Mouse (Mus musculus): ENCODE data around the gene Ripk3. TPM values are rescaled to one million over a fixed set of nuclear protein-coding genes. Genes with fewer than 3 reads are reported as not detected.

Ripk3 gene
- total RNA-seq, 2 experiments from 2014 or later: 2.4 to 2.6 TPM

DNA sequence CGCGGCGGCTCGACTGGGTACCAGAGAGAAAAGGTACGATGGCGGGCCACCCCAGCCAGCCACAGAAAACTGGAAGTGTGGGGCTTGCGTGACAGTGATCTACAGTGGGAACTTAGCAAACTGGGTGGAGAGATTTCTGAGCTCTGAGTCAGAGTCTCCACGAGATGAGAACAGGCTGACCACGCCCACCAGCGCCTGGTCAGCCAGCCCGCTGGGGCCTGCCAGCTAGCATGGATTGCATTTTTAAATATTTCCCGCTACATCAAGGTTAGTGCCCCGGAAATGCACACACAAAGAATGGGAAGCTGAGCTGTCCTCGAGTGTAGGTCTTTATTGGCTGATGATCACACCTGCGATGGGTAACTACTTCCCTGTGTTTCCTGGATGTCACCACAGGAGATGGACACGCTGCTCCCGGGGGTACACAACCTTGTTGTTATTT, 26.7 kb upstream of the Ripk3 start:
- peak; percentile 74 for DNase-seq
- intact Hi-C loops (cut with DNase I; ENCODE audit: low total_unique reads): no loop called here

DNA sequence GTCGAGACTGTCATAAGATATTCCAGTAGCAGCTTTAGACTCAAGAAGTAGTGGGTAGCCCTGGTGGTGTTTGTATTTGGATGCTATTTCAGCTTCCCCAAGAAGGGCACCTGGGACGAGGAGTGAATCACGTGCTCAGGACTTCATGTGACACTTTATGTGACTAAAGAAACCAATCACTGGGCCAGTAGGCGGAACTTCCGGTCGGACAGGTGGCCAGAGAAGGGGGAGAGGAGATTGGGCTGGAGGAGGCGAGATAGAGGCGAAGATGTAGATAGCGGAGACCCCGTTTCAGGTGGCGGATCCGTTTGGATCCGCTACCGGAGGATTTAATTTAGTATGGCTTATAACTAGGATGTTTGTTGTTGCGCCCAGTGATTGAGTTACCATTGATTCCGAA, 26.2 kb upstream of the Ripk3 start:
- intact Hi-C loops (cut with DNase I; ENCODE audit: low total_unique reads): no loop called here
- DNase-seq: peak; percentile 79

DNA sequence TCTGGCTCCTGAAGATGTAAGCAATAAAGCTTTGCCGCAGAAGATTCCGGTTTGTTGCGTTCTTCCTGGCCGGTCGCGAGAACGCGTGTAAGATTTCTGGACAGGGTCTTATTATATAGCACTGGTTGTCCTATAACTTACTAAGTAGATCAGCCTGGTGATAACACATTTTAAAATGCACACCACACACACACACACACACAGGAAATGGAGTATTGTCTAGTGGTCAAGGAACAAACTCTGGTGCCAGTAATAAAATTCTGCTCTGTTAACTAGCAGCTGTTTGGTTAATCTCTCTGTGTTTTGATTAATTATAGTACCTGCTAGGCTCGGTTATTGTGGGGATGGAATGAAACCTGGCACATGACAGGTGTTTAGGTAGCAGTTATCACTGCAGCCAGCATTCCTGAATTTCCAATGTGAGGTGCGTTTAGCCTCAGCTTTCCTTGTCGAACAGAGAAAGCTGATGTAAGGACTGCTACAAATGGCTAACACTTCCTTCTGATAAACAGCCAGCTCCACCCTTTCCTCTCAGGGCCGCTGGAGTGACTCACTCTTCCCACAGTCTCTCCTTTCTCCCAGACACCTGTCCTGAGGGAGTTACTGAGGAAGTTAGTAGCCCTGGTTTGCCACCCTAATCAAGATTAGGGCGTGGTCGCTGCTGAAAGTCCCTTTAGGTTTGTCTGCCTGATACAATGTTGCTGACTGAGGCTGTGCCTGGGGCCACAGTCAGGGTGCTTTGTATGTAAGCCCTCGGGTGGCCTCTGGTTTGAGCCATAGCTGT, 6.9 kb upstream of the Ripk3 start:
- intact Hi-C loops (cut with DNase I; ENCODE audit: low total_unique reads): no loop called here
- DNase-seq: no peak

DNA sequence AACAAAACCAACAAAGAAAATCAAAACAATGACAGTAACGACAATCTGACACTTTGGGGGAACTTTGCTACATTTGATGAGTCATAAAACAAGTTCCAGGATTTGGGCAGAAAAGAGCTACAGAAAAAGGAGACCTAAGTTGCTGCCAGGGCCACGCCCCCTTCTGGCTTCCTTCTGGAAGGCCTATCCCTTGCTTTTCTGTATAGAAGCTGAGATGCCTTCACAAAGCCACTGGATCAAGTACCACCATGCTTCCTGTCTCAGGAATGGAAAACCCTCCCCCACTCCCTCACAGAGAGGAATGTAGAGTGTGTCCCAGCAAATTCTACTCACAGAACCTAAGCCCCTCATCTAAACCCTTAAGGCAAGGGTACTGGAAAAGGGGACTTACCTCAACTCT, 5.3 kb upstream of the Ripk3 start:
- intact Hi-C loops (cut with DNase I; ENCODE audit: low total_unique reads): no loop called here

DNA sequence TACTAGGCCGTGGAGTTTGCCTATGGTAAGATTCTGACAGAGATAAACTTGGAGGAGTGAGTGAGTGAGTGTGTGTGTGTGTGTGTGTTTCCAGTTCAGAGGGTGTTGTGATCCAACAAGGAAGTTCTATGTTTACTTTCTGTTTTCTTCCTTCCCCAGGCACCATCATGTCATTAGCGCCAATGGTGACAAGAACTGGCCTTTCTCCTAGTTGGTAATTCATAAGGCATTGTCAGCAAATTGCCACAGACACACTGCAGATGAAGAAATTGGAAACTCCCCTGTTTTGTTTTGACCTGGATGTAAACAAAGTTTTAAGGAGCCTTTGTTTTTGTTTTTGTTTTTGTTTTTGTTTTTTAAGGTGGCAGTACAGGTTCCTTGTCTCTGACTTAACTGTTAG, 4.8 kb upstream of the Ripk3 start:
- DNase-seq: no peak
- intact Hi-C loops (cut with DNase I; ENCODE audit: low total_unique reads): no loop called here

More for the DNA sequence above, 5.3 kb upstream of the Ripk3 start:
- no peak for DNase-seq

DNA sequence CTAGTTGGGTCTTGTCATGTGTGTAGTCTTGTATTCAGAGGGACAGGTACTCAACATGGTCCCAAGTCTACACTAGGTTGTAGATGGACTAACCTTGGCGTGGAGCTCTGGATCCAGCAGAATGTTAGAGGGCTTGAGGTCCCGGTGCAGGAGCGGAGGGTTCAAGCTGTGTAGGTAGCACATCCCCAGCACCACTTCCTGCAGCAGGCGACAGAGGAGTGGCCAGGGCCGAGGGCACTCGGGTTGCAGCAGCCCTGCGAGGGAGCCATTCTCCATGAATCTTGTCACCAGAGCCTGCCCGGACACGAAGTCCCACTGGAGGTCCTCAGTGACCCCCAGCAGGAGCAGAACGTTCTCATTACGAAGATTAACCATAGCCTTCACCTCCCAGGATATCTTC, 934 bp downstream of the Ripk3 start:
- intact Hi-C loops (cut with DNase I; ENCODE audit: low total_unique reads): no loop called here

DNA sequence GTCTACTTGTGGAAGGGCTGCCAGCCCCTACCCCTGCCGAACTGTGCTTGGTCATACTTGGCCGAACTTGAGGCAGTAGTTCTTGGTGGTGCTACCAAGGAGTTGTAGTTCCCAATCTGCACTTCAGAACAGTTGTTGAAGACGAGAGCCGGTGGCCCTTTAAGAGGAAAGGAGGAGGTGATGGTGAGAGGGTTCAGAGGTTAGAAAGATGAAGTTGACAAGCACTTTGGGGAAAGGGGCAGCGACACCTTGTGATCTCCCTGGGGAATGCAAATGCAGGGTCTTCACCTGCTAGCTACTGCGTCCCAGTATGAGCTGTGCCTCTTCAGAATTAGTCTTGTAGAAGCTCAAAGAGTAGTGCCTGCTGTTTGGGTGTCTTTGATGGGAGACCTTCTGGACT, 3.5 kb downstream of the Ripk3 start:
- intact Hi-C loops (cut with DNase I; ENCODE audit: low total_unique reads): no loop called here
- no peak for DNase-seq

More for the DNA sequence above, 934 bp downstream of the Ripk3 start:
- no peak for DNase-seq

DNA sequence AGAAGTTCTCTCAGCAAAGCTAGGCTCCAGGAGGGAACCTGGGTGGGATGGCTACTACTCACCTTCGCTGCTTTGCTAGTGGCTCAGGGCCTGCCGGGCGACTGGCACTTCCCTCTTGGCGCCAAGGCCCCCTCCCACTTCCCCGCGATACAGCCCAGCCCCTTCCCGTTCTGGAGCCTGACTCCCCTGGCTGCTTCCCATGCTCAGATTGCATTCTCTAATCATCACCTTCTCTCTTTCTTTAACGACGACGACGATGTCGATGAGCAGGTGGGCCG, 4.8 kb downstream of the Ripk3 start, which contains the start of gene Adcy4:
Adcy4 (minus strand) TSS at position 138 of the 278 bp plus-strand sequence.
- intact Hi-C loops (cut with DNase I; ENCODE audit: low total_unique reads): no loop called here
- DNase-seq: no peak

DNA sequence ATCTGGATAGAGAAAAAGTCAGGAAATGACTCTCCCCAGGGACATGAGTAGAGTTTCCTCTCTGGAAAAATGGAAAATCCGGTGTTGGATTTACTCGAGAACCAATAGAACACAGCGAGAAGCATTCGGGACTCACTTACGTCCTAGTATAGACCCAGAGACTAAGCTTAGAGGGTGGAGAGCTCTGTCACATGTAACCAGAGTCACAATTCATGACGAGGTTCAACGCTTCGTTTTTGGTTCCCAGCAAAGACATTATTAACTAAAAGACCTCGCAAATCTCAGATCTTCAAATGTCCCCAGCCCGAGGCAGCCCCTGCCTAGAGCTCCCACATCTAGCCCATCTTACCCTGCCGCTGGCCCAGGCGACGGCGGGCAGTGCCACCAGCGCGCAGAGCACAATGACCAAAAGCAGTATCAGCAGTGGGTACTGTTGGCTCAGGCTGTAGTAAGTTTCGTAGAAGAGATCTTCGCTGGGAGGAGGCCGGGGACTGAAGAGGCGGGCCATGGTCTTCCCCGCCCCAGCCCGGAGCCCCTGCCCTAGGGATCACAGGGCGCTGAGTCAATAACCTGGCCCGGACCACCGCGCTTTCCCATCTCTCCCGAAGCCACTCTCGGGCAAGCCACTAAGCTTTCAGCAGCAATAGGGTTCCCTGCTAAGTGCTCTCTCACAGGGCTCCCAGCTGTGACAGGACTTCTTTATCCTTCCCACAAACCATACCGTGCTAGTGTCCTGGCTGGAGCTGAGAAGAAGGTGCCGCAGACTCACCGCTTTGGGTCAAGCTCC, 5.3 kb downstream of the Ripk3 start:
- intact Hi-C loops (cut with DNase I; ENCODE audit: low total_unique reads): no loop called here
- DNase-seq: no peak

DNA sequence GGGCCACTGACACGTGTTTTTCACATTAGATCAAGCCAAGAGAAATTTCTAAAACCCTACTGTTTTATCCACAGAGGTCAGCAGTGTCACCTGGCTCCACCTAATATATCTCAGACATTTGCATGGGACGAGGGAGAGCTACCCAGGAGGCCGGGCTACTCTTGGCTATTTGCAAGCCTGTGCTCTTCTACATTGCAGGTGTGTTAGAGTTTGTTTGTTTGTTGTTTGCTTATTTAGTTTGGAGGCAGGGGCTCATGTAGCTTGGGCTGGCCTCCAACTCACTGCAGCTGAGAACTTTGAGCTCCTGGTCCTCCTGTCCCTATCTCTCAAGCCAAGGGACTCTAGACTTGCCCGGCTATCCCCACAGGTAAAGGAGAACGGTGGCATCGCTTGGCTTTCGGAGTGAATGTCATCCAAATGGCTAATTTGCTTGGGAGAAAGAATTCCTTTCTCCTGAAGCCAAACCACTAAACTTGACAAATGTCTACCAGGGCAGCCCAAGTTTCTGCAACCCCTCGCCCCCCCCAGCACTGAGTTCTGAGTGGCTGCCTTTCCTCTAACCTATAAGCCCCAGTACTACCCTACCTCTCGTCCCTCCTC, 6.2 kb downstream of the Ripk3 start:
- intact Hi-C loops (cut with DNase I; ENCODE audit: low total_unique reads): no loop called here
- DNase-seq: no peak

DNA sequence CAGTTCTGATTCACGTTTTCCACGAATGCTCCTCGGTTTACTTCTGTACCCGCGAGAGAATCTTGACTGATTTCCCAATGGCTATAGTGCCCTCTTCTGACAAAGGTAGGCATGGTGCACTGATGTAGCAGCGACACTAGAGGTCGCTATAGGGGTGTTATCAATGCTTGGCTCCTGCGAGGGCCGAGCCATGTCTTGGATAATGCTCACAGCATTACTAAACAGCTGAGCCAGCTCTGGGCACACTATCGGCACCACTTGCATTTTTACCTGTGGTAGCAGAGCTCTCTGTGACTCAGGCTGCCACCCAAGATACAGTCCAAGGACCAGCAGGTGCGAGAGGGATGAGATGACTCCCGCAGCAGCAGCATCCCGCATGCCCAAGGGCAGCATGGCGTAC, 7.4 kb downstream of the Ripk3 start:
- DNase-seq: peak; percentile 58
- intact Hi-C loops (cut with DNase I; ENCODE audit: low total_unique reads): no loop called here

DNA sequence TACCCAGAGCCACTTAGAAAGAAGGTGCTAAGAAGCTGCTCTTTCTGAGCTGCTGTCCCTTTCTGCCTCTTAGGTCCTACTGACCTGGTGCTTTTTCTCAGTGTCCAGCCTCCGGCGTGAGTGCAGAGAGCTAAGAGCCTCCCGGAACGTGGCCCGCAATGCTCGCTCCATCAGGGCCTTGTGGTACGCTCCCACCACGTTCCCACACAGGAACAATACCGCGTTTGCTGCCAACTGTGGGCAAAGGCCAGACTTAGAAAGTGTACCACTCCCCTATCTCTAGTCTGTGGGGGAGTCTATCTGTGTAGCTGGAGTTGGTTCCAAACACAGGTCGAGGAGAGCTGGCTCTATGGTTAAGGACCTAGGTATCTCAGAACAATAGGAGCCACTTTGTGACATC, 7.9 kb downstream of the Ripk3 start:
- no peak for DNase-seq
- intact Hi-C loops (cut with DNase I; ENCODE audit: low total_unique reads): no loop called here

DNA sequence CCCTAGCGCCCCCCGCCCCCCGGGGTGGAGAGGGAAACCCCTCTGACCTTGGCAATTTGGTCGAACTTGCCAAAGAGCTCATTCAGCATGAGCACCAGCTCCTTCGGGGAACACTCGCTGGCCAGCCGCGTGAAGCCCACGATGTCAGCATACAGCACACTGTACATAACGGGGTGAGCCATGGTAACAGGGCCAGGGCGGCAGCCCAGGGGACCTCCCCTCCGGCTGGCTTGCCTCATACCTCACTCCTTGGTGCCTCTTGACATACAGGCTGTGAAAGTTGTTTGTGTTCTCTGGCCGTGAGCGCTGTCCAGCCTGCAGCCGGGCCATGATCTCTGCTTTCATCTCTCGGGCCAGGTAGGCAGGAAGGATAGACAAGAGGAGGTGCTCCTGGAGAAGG, 9.0 kb downstream of the Ripk3 start:
- intact Hi-C loops (cut with DNase I; ENCODE audit: low total_unique reads): no loop called here
- no peak for DNase-seq

DNA sequence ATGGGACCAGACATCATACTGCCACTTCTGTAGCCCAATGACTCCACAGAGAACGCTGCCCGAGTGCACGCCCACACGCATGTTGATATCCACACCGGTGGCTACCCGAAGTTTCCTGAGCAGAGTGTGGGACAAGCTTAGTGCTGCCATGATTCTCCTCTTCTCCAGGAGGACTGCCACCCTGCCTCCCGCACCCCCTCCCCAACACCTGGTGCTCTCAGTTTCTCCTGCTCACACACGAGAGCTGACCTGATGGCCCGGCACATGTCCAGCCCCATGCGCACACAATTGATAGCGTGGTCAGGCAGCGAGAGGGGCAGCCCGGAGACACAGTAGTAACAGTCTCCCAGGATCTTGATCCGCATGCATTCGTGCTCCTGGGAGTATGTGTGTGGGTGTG, 10.0 kb downstream of the Ripk3 start:
- DNase-seq: no peak
- intact Hi-C loops (cut with DNase I; ENCODE audit: low total_unique reads): no loop called here

DNA sequence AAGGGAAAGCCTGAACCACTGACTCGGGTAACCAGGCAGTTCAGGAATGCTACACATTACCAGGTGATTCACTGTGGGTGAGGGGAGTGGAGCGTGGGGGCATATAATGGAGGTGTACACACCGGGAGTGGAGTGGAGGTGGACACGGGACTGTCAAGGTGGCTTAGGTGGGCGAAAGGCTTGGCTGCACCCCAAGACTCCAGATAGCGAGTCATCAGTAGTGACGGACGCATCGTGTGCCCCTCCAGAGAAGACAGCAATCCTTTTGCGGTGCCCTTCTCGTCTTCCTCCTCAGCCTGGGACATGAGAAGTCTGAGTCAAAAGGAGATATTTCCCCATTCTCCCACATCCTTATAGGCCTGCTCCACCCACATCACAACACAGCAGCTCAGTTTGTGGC, 10.9 kb downstream of the Ripk3 start:
- no peak for DNase-seq
- intact Hi-C loops (cut with DNase I; ENCODE audit: low total_unique reads): no loop called here

DNA sequence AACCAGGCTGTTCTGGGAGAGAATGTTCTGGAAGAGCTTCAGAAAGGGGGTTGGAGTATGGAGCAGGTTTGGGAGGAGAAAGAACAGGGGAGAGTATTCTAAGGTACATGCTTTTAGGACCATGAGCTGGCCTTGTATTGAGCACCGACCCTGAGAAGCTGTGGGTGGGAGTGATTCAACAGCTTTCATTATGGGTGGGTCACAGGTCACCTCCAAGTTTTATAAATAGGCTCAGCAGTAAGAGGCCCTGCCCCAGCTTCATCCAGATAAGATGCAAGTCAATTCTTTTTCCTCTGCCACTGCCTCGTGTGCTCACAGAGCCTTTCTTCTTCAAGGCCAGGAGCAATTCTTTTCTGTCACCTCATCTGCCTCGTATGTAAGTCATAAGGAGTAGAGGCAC, 11.5 kb downstream of the Ripk3 start:
- intact Hi-C loops (cut with DNase I; ENCODE audit: low total_unique reads): no loop called here
- DNase-seq: no peak

DNA sequence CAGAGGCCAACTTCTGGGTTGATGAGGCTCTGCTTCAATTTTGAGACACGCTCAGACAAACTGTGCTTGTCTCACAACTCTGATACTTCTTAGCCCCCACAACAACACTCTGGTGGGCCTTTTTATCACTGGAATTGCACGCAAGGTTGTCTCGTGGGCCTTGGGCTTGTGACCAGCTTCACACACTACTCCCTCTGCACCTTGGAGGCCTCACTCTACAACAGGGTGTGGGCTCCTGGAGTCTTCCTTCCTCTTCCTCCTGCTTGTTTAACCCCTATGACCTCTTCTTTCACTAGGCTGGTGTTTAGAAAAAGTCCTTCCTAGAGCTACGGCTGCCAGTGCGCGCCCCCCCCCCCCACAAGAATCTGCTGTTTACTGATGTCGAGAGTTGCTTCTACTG, 12.0 kb downstream of the Ripk3 start:
- no peak for DNase-seq
- intact Hi-C loops (cut with DNase I; ENCODE audit: low total_unique reads): no loop called here

DNA sequence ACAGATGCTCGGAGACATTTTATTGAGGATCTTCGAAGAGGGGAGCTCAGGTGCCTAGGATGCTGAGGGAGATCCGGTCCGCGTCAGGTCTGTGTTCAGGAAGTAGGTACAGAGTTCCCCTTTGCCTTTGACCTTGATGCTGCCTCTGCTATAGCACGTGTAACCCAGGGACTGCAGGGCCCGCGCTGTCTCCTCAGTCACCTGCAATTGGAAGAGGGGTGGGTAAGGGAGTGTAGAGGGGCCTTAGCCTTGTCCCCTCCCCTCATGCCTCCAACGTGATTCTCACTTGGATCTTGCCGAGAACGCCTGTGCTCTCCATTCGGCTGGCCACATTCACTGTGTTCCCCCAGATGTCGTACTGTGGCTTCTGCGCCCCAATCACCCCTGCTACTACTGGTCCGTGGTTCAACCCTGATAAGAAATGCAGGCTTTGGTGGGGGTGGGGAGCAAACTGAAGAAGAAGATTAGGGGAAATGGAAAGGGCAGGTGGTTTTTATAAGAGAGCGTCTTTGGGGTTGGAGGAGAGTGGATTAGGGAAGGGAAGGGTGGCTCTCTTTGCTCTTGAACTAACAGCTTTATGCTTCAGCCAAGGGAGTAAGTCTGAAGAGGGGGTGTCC, 19.5 kb downstream of the Ripk3 start:
- intact Hi-C loops (cut with DNase I; ENCODE audit: low total_unique reads): no loop called here
- DNase-seq: no peak

DNA sequence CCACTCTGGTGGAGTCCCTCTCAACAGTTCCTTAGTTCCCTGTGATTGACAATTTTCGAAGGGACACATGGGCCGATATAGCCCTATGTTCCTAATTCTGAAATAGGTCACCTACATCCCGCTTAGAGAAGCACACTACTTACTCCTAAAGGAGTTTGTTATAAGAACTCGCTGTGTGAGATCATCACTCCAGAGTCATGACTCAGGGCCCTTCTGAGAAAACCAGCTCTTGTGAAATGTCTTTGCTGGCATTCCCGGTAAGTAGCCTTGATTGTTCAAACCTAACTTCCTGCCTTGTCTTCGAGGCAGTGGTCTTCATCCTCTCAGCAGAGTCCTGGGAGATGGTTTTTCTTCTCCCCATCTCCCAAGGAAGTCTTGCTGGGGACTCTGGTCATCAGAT, 20.1 kb downstream of the Ripk3 start:
- DNase-seq: no peak
- intact Hi-C loops (cut with DNase I; ENCODE audit: low total_unique reads): no loop called here

Data from gastrocnemius, postnatal 14 days (tissue).